Mouse (Mus musculus) limb, embryonic 13.5 days (tissue): Measurements from ENCODE around the gene Gipc1. TPM values are rescaled to one million over a fixed set of nuclear protein-coding genes. Genes with fewer than 3 reads are reported as not detected.

Experiments
- ATAC-seq: fragments of 200-750 bp; cut with Nextera tagmentation; 2 replicates; pipeline ENCODE4 v1.8.0; 2017; ENCODE audit warnings: low read depth, moderate number of reproducible peaks, moderate TSS enrichment; ENCODE audit not compliant: low FRiP score
- H3K27ac ChIP-seq: fragments of 300-500 bp; sonication (generic); 2 replicates; pipeline ENCODE4 v1.5.1; 2015; ENCODE audit warnings: inconsistent platforms, mild to moderate bottlenecking, moderate library complexity
- H3K27me3 ChIP-seq: fragments of 300-500 bp; sonication (generic); 2 replicates; pipeline ENCODE4 v1.6.1; 2015; ENCODE audit warnings: mild to moderate bottlenecking, inconsistent platforms
- H3K36me3 ChIP-seq: fragments of 300-500 bp; sonication (generic); 2 replicates; pipeline ENCODE4 v1.6.1; 2015; ENCODE audit warnings: inconsistent platforms, mild to moderate bottlenecking, moderate library complexity
- H3K4me1 ChIP-seq: fragments of 300-500 bp; sonication (generic); 2 replicates; pipeline ENCODE4 v1.6.1; 2015; ENCODE audit warnings: inconsistent platforms
- H3K4me2 ChIP-seq: fragments of 300-500 bp; sonication (generic); replicated peaks from 2 replicates; pipeline ENCODE4 v1.6.1; 2015; ENCODE audit warnings: inconsistent platforms, mild to moderate bottlenecking, moderate library complexity
- H3K4me3 ChIP-seq: fragments of 300-500 bp; sonication (generic); 2 replicates; pipeline ENCODE4 v1.5.1; 2015; ENCODE audit warnings: moderate library complexity, mild to moderate bottlenecking, inconsistent platforms
- H3K9ac ChIP-seq: fragments of 300-500 bp; sonication (generic); 2 replicates; pipeline ENCODE4 v1.6.1; 2015; ENCODE audit warnings: mild to moderate bottlenecking, inconsistent platforms
- H3K9me3 ChIP-seq: fragments of 300-500 bp; sonication (generic); 2 replicates; pipeline ENCODE4 v1.6.1; 2016; ENCODE audit warnings: inconsistent platforms
- WGBS: fragments of 180-500 bp; shearing (Covaris S2); methylation state at CpG from one replicate; pipeline ENCODE4 v1.1.7; 2015; 5-methylcytosine and 5-hydroxymethylcytosine counted together
- polyA plus RNA-seq: library from polyadenylated mRNA; unstranded; fragments of >200 nt; fragmentation: Nextera tagmentation; extraction: Ambion mirVana; gene quantifications from 2 replicates; pipeline ENCODE4 v1.2.1, GENCODE M21; 2015

The Gipc1 gene
- polyA plus RNA-seq, 1 experiment from 2014 or later: 167 TPM

DNA sequence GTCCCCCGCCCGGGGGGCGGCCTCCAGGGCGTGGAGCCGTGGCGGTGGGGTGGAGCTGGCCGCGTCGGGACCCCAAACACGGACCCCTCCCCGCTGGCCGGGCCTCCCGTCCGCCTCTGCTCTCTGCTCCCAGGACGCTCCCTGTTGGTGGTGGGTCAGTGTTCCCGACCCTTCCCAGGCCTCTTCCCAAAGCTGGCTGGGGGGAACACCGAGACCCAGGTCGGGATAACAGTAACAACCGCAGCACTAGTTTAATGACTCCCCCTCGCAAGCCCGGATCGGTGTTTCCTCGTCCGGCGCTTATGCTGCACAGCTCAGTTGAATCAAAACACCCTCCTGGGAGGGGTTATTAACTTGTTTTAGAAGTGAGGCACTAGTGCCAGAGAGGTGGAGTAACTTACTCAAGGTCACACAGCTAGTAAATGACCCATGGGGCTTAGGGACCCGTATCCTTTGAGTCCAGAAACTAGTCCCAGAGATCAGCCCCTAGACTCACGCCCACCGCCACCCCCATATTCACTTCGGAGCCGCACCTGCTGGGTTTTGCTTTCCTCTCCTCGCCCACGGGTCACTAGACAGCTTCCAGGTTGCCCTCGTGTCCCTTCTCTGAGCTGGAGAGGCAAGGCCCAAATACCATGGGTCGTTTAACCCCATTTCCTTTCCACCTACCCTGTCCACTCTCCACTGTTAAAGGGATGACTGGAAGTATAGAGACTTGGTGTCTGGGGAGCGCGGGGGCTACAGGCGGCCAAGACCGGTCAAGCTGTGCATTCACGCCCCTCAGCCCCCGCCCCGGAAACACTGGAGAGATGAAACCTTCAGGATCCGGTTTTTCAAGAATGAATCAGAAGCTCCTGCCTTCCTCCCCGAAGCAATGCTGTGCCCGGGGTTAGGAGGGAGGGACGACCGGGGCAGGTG lies 526 bp downstream of the Gipc1 start:
- peak overlapping the region; percentile 70 for H3K27ac ChIP-seq
- peak overlapping the region; percentile 94 for H3K4me2 ChIP-seq
- peaks cover 13% of the 10 kb centered on the region for H3K4me1 ChIP-seq
- H3K9me3 ChIP-seq: no peaks in the 10 kb centered on the region
- under 1% methylated on average over 40 of the region's 46 CpGs for WGBS
- no peaks in the 10 kb centered on the region for H3K27me3 ChIP-seq
- ATAC-seq: peak; percentile 37; the same call in 1 of the 2 replicates
- H3K36me3 ChIP-seq: peaks cover 16% of the 10 kb centered on the region
- peak overlapping the region; percentile 86 for H3K4me3 ChIP-seq
- H3K9ac ChIP-seq: peak overlapping the region; percentile 86

DNA sequence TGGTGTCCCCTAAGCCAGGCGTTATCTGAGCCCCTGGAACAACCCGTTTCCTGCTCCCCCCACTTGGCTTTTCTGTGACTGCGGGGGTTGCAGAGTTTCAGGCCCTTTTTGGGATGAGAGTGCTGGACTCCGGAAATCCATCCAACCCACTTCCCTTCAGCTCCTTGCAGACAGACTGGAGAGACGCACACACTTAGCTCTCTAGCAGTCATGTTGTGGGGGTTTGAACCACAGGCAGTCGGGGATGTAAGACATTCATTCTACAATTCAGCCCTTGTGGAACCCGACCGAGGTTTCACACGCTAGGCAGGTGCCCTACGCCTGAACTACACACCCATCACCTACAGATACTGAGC lies 1.2 kb downstream of the Gipc1 start:
- Histone ChIP-seq H3K27ac (peak overlapping the region; percentile 70), H3K4me1 (peaks cover 13% of the 10 kb centered on the region), H3K4me2 (peak overlapping the region; percentile 94), H3K36me3 (peaks cover 19% of the 10 kb centered on the region), H3K4me3 (peak overlapping the region; percentile 86), H3K9me3 (no peaks in the 10 kb centered on the region), H3K27me3 (no peaks in the 10 kb centered on the region), H3K9ac (peak overlapping the region; percentile 86)
- no peak for ATAC-seq
- WGBS: 42% methylated on average over 10 of the region's 10 CpGs

- no peak for ATAC-seq
- Histone ChIP-seq H3K36me3 (peaks cover 21% of the 10 kb centered on the region), H3K4me2 (no peak overlapping the region), H3K27me3 (no peaks in the 10 kb centered on the region), H3K9me3 (no peaks in the 10 kb centered on the region), H3K9ac (no peak overlapping the region), H3K27ac (no peak overlapping the region), H3K4me3 (no peak overlapping the region), H3K4me1 (peaks cover 15% of the 10 kb centered on the region)
- 93% methylated on average over 6 of the region's 6 CpGs for WGBS
Measured at GRCm38 (mm10) chr8:83654725-83655124, 2.2 kb downstream of the Gipc1 start.

DNA sequence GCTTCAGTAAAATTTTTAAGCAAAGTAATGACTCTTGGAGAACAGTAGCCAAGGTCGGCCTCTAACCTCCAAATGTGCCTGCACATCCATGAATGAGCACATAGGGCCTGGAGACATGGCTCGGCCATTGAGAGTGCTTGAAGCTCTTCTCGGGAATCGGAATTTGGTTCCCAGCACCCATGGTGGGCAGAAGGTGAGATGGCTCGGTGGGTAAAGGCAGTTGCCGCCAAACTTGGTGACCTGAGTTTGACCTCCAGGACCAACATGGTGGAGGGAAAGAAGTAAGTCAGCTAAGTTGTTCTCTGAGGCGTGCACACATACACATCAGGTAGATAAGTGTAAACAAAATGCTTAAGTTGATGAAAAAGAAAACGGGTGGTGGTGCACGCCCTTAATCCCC lies 3.6 kb downstream of the Gipc1 start:
- 91% methylated on average over 9 of the region's 9 CpGs for WGBS

GRCm38 (mm10) chr8:83656484-83657246 lies 4.2 kb downstream of the Gipc1 start:
- Histone ChIP-seq H3K27me3 (no peaks in the 10 kb centered on the region), H3K36me3 (peaks cover 21% of the 10 kb centered on the region), H3K27ac (no peak overlapping the region; the same call in 1 of the 2 replicates), H3K4me3 (no peak overlapping the region), H3K9ac (no peak overlapping the region), H3K4me1 (peaks cover 34% of the 10 kb centered on the region), H3K9me3 (no peaks in the 10 kb centered on the region), H3K4me2 (no peak overlapping the region)
- ATAC-seq: no peak
- 83% methylated on average over 13 of the region's 13 CpGs for WGBS

More for the DNA sequence above, 3.6 kb downstream of the Gipc1 start:
- Histone ChIP-seq H3K4me3 (no peak overlapping the region), H3K4me1 (peaks cover 28% of the 10 kb centered on the region), H3K4me2 (no peak overlapping the region), H3K27me3 (no peaks in the 10 kb centered on the region), H3K27ac (no peak overlapping the region), H3K36me3 (peaks cover 21% of the 10 kb centered on the region), H3K9ac (no peak overlapping the region), H3K9me3 (no peaks in the 10 kb centered on the region)
- no peak for ATAC-seq

DNA sequence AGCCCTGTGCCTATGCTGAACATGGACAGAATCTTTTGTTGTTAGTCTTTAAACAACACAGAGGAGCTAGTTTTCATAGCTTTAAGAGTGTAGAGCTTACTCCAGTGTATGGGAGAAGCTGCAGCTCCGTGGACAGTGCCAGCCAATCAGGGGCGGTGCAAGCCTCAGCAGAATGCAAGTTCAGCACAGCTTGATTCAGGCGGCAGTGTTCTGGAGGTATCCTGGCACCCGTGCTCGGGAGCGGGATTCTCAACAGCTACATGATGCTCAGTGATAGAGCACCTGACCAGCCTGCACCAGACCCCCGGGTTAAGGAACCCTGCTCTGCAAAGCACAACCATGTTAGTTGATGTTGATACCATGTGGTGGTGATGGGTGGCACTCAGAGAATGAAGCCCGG lies 8.1 kb downstream of the Gipc1 start:
- H3K4me1 ChIP-seq: peaks cover 48% of the 10 kb centered on the region
- no peak overlapping the region; the same call in 1 of the 2 replicates for H3K4me3 ChIP-seq
- peak overlapping the region; percentile 55 for H3K9ac ChIP-seq
- H3K4me2 ChIP-seq: peak overlapping the region; percentile 51
- WGBS: 10% methylated on average over 8 of the region's 8 CpGs
- ATAC-seq: 0 out of 2 replicates have a peak, but pooled peaks have one; percentile 2
- H3K27ac ChIP-seq: peak overlapping the region; percentile 33; the same call in 1 of the 2 replicates
- H3K27me3 ChIP-seq: no peaks in the 10 kb centered on the region
- H3K36me3 ChIP-seq: peaks cover 29% of the 10 kb centered on the region
- no peaks in the 10 kb centered on the region for H3K9me3 ChIP-seq

DNA sequence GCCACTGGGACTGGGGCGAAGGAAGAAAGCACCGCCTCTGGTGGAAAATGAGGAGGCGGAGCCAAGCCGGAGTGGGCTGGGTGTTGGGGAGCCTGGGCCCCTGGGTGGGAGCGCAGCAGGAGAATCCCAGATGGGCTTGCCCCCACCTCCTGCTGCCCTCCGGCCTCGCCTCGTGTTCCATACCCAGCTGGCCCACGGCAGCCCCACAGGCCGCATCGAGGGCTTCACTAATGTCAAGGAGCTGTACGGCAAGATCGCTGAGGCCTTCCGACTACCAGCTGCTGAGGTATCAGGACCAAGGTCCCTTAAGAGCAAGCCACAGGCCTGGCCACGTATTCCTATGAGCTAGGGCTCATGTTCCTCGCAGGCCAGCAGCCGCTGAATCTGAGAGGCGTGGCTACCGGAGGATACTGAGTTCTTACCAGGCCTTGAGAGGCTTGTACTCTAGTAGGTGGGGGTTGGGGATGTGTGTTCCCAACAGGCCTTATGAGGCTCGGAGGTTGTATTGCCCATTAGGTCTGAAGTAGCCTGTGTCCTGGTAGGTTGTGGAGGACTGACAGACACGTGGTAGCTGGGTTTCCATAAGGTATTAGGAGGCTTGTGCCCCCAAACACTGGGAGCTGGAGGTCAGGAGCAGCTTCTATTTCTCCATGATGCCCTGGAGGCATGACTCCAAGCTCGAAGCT lies 8.7 kb downstream of the Gipc1 start:
- Histone ChIP-seq H3K27me3 (no peaks in the 10 kb centered on the region), H3K4me2 (peak overlapping the region; percentile 51), H3K4me3 (peak overlapping the region; percentile 26), H3K27ac (no peak overlapping the region), H3K36me3 (peaks cover 29% of the 10 kb centered on the region), H3K4me1 (peaks cover 51% of the 10 kb centered on the region), H3K9me3 (no peaks in the 10 kb centered on the region), H3K9ac (peak overlapping the region; percentile 55)
- 11% methylated on average over 22 of the region's 22 CpGs for WGBS
- peak; percentile 45; the same call in 1 of the 2 replicates for ATAC-seq

- Histone ChIP-seq H3K36me3 (peaks cover 24% of the 10 kb centered on the region), H3K4me3 (no peak overlapping the region), H3K4me2 (peak overlapping the region; percentile 30; the same call in 1 of the 2 replicates), H3K27ac (peak overlapping the region; percentile 58; the same call in 1 of the 2 replicates), H3K9ac (no peak overlapping the region), H3K27me3 (no peaks in the 10 kb centered on the region; the same call in 1 of the 2 replicates), H3K4me1 (peaks cover 63% of the 10 kb centered on the region), H3K9me3 (no peaks in the 10 kb centered on the region)
- peak; percentile 35 for ATAC-seq
- WGBS: 8% methylated on average over 4 of the region's 4 CpGs
Measured at GRCm38 (mm10) chr8:83662421-83662826, 9.9 kb downstream of the Gipc1 start.

- WGBS: 88% methylated on average over 13 of the region's 13 CpGs
- Histone ChIP-seq H3K4me1 (peaks cover 75% of the 10 kb centered on the region), H3K27ac (no peak overlapping the region), H3K27me3 (peaks cover 9% of the 10 kb centered on the region; the same call in 1 of the 2 replicates), H3K9ac (no peak overlapping the region), H3K4me2 (no peak overlapping the region), H3K9me3 (no peaks in the 10 kb centered on the region), H3K36me3 (peaks cover 14% of the 10 kb centered on the region), H3K4me3 (no peak overlapping the region)
- no peak for ATAC-seq
Measured at GRCm38 (mm10) chr8:83664096-83664495, 11.6 kb downstream of the Gipc1 start.

DNA sequence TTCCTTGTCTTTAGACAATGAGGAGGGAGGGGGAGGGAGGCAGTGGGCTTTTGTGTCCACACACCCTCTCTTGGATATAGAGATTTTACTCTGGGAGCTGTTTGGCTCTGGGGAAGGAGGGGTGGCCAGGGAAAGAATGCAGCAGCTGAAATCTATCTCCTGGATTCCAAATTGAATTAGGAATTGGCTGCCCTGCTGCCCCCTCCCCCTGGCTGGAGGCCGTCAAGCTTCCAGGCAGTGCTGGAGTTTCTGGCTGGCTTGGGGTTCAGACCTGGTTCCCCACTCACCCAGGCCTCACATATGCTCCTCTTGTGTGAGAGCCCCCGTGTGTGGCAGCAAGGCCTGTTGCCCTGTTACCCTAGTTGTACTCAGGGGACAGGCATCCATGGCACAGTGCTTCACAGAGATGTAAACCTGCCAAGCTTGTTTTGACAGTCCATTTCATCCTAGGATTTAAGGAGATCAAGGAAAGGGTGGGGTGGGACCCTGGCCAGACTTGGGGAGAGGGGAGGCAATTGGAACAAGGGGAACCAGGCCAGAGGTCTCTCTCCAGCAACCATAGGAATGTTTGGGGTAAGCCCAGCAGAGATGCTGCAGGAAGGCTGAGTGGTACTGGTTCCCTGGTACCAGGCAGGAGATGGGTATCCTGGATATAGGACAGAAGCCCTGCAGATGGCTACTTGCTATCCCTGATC lies 12.6 kb downstream of the Gipc1 start:
- no peaks in the 10 kb centered on the region for H3K9me3 ChIP-seq
- peak overlapping the region; percentile 33; the same call in 1 of the 2 replicates for H3K27ac ChIP-seq
- peak overlapping the region; percentile 19; the same call in 1 of the 2 replicates for H3K9ac ChIP-seq
- ATAC-seq: no peak
- 38% methylated on average over 2 of the region's 2 CpGs for WGBS
- peaks cover 70% of the 10 kb centered on the region for H3K4me1 ChIP-seq
- no peak overlapping the region for H3K4me3 ChIP-seq
- H3K4me2 ChIP-seq: no peak overlapping the region
- H3K36me3 ChIP-seq: peaks cover 24% of the 10 kb centered on the region
- peaks cover 9% of the 10 kb centered on the region; the same call in 1 of the 2 replicates for H3K27me3 ChIP-seq
